Mouse (Mus musculus) lung, embryonic 16.5 days (tissue): ENCODE results near the gene Ppil3. TPM values are rescaled to one million over a fixed set of nuclear protein-coding genes. Genes with fewer than 3 reads are reported as not detected.

Experiments used
- ATAC-seq: fragments of 200-750 bp; cut with Nextera tagmentation; 2 replicates; pipeline ENCODE4 v1.8.0; 2017; ENCODE audit warnings: low read depth, mild to moderate bottlenecking, moderate library complexity
- H3K27ac ChIP-seq: fragments of 300-500 bp; sonication (generic); 2 replicates; pipeline ENCODE4 v1.5.1; 2014; ENCODE audit warnings: mild to moderate bottlenecking, control low read depth, low read length
- H3K27me3 ChIP-seq: fragments of 300-500 bp; sonication (generic); 2 replicates; pipeline ENCODE4 v1.6.1; 2014; ENCODE audit warnings: low read depth, low read length, mixed read lengths; ENCODE audit not compliant: control insufficient read depth, insufficient read depth
- H3K36me3 ChIP-seq: fragments of 300-500 bp; sonication (generic); 2 replicates; pipeline ENCODE4 v1.6.1; 2014; ENCODE audit warnings: low read length; ENCODE audit not compliant: control insufficient read depth, insufficient read depth
- H3K4me1 ChIP-seq: fragments of 300-500 bp; sonication (generic); replicated peaks from 2 replicates; pipeline ENCODE4 v1.6.1; 2014; ENCODE audit warnings: low read length, mixed read lengths; ENCODE audit not compliant: control insufficient read depth, insufficient read depth
- H3K4me2 ChIP-seq: fragments of 300-500 bp; sonication (generic); 2 replicates; pipeline ENCODE4 v1.6.1; 2014; ENCODE audit warnings: low read depth, low read length, control low read depth
- H3K4me3 ChIP-seq: fragments of 300-500 bp; sonication (generic); 2 replicates; pipeline ENCODE4 v1.5.1; 2014; ENCODE audit warnings: mild to moderate bottlenecking, low read length, control low read depth
- H3K9ac ChIP-seq: fragments of 300-500 bp; sonication (generic); 2 replicates; pipeline ENCODE4 v1.6.1; 2014; ENCODE audit warnings: low read length, control low read depth
- H3K9me3 ChIP-seq: fragments of 300-500 bp; sonication (generic); 2 replicates; pipeline ENCODE4 v1.6.1; 2016; ENCODE audit warnings: low read length; ENCODE audit not compliant: control insufficient read depth
- WGBS: fragments of 180-500 bp; shearing (Covaris S2); extraction: QIAGEN DNeasy Blood & Tissue Kit; methylation state at CpG from one replicate; pipeline ENCODE4 v1.1.7; 2014; 5-methylcytosine and 5-hydroxymethylcytosine counted together
- polyA plus RNA-seq: library from polyadenylated mRNA; unstranded; fragments of >200 nt; fragmentation: Nextera tagmentation; extraction: Ambion mirVana; gene quantifications from 2 replicates; pipeline ENCODE4 v1.2.1, GENCODE M21; 2015

The Ppil3 gene
- polyA plus RNA-seq, 1 experiment from 2014 or later, result 52.5 TPM

DNA sequence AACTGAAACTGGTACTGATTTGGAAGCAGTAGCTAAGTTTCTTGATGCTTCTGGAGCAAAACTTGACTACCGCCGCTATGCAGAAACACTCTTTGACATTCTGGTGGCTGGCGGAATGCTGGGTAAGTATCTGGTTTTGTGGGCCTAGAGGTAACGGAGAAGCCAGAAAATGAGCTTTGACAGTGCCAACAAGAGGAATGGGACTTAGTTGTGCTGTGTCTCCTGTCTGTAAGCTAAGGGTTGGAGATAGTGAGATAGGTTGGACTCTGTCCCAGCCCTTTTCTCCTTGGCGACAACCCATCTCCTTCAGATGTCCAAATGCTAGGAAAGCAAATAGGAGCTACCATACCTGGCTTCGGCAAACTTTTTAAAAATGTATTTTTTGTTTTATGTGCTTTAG lies 47.6 kb downstream of the Ppil3 start:
- 95% methylated on average over 6 of the region's 6 CpGs for WGBS

DNA sequence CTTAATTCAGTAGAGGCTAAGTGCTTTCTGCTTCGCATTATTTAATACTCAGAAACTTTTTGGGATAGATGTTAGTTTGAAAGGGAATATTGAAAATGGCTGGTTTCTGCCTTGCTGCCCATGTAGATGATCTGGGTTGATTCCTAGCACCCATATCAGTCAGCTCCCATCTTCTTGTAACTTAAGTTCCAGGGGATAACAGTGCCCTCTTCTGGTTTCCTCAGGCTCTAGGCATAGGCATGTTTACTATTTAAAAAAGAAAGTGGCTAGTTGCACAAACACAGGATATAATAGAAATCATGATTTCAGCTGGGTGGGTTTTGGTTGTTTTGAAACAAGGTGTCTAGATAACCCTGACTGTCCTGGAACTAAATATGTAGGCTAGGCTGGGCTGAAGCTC lies 49.1 kb downstream of the Ppil3 start:
- Histone ChIP-seq H3K4me2 (no peak overlapping the region), H3K27me3 (no peaks in the 10 kb centered on the region), H3K9me3 (no peaks in the 10 kb centered on the region), H3K27ac (no peak overlapping the region), H3K4me3 (no peak overlapping the region), H3K4me1 (peaks cover 10% of the 10 kb centered on the region), H3K36me3 (peaks cover 43% of the 10 kb centered on the region), H3K9ac (no peak overlapping the region)
- no peak for ATAC-seq
- 93% methylated on average over 1 of the region's 1 CpGs for WGBS

More for the DNA sequence above, 47.6 kb downstream of the Ppil3 start:
- H3K4me3 ChIP-seq, result no peak overlapping the region
- H3K36me3 ChIP-seq, result peaks cover 57% of the 10 kb centered on the region
- no peak overlapping the region for H3K9ac ChIP-seq
- H3K4me1 ChIP-seq, result peaks cover 4% of the 10 kb centered on the region; the same call in 1 of the 2 replicates
- H3K9me3 ChIP-seq, result no peaks in the 10 kb centered on the region
- H3K27me3 ChIP-seq, result no peaks in the 10 kb centered on the region
- H3K4me2 ChIP-seq, result no peak overlapping the region
- no peak overlapping the region for H3K27ac ChIP-seq
- ATAC-seq, result no peak

DNA sequence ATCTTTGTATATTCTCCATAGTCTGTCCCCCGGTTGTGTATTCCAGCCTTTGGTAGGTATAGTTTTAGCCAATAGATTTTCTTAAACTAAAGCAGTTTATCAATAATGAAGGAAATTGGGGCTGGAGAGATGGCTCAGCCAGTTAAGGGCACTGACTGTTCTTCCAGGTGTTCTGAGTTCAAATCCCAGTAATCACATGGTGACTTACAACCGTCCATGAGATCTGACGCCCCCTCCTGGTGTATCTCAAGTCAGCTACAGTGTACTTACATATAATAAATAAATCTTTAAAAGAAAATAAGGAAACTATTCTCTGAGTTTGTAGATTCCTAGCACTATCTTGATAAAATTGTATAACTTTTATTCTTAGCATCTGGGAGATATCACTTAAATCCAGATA lies 49.9 kb downstream of the Ppil3 start:
- H3K4me1 ChIP-seq, result peaks cover 10% of the 10 kb centered on the region
- no peak overlapping the region for H3K27ac ChIP-seq
- H3K9ac ChIP-seq, result no peak overlapping the region
- no peaks in the 10 kb centered on the region for H3K27me3 ChIP-seq
- no peak overlapping the region for H3K4me3 ChIP-seq
- no peaks in the 10 kb centered on the region for H3K9me3 ChIP-seq
- H3K4me2 ChIP-seq, result no peak overlapping the region
- 89% methylated on average over 3 of the region's 3 CpGs for WGBS
- peaks cover 35% of the 10 kb centered on the region for H3K36me3 ChIP-seq
- ATAC-seq, result no peak

DNA sequence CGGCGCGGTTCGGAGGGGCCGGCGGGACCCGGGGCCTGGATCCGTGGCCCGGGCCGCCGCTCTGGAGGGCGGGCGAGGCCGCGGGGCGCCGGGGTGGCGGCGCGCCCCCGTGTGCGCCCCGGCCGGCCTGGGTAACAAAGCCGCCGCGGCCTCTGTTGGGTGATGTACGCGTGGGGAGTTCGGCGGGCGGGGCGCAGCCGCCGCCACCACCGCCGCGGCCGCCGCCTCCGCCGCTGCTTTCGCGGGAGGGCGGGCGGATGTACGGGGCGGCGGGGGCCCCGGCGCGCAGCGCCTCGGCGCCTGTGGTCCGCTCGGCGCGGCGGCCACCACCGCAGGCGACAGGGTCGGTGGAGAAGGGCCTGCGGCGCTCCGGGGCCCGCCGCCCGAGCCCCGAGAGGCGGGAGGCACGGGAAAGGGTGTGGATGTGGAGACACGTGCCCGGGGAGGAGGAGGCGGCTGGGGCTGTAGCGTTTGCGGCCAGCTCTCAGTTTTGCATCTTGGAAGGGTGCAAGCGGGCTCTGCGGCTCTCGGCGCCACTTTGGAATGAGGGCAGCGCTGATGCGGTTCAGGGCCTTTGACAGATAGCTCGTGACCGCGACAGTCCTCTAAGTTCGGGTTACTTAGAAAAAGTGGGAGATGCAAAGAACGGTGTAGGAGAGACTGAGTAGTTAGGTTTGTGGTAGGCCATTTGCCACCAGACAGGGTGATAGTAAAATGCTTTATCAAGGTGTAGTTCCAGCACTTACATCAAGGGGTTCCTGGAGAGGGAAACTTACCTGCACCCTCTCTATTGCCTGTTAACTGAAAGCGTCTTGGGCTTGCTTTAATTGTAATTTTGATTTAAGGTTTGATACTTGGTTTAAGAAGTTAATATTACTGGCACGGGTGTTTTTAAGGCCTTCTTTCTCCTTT lies 51.7 kb downstream of the Ppil3 start:
- peaks cover 27% of the 10 kb centered on the region for H3K36me3 ChIP-seq
- no peaks in the 10 kb centered on the region for H3K27me3 ChIP-seq
- peaks cover 10% of the 10 kb centered on the region for H3K4me1 ChIP-seq
- ATAC-seq, result peak; percentile 45
- peak overlapping the region; percentile 83 for H3K4me2 ChIP-seq
- H3K4me3 ChIP-seq, result peak overlapping the region; percentile 91
- WGBS, result under 1% methylated on average over 43 of the region's 90 CpGs
- H3K9ac ChIP-seq, result peak overlapping the region; percentile 96
- peak overlapping the region; percentile 98 for H3K27ac ChIP-seq
- H3K9me3 ChIP-seq, result no peaks in the 10 kb centered on the region

DNA sequence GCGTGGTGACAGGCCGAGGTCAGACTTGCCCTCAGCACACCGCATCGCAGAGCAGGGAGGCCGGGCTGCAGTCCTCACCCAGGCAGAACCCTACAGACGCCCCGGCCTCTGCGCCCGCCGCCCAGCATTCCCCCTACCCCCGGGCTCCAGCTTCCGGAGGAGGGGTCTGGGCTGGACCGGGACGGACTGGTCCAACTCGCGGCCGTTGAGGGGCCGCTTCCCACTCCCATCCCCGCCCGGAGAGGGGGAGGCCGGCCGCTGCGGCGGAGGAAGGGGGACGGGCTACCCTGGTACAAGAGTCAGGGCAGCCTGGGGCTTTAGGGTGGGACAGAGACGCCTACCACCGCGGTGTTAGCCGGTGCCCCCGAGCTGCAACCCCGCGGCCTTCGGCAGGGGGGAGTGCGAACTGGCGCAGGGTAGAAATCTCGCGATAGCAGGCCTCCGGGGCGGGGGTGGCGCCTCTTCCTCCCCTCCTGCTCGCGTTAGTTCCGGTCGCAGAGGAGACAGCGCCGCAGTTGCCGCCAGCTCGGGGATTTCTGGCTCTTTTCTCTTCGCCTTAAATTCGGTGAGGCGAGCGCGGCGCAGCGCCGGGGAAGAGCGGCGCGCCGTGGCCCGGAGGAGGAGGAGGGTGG lies 52.5 kb downstream of the Ppil3 start, which contains the start of gene Bzw1:
TSS of gene Bzw1 (plus strand) at position 247 of the 632 bp plus-strand sequence.
- H3K4me2 ChIP-seq, result peak within 1 kb of the TSS; percentile 87
- H3K9ac ChIP-seq, result peak within 1 kb of the TSS; percentile 96
- under 1% methylated on average over 43 of the region's 61 CpGs for WGBS
- peak; percentile 98 for ATAC-seq
- H3K27me3 ChIP-seq, result no peaks in the 10 kb centered on the region
- peak within 1 kb of the TSS; percentile 98 for H3K27ac ChIP-seq
- no peaks in the 10 kb centered on the region for H3K9me3 ChIP-seq
- H3K36me3 ChIP-seq, result peaks cover 19% of the 10 kb centered on the region
- H3K4me3 ChIP-seq, result peak within 1 kb of the TSS; percentile 91
- H3K4me1 ChIP-seq, result peaks cover 10% of the 10 kb centered on the region

- 2% methylated on average over 16 of the region's 16 CpGs for WGBS
These were observed 53.0 kb downstream of the Ppil3 start for GRCm38 (mm10) chr1:58392268-58392651.

DNA sequence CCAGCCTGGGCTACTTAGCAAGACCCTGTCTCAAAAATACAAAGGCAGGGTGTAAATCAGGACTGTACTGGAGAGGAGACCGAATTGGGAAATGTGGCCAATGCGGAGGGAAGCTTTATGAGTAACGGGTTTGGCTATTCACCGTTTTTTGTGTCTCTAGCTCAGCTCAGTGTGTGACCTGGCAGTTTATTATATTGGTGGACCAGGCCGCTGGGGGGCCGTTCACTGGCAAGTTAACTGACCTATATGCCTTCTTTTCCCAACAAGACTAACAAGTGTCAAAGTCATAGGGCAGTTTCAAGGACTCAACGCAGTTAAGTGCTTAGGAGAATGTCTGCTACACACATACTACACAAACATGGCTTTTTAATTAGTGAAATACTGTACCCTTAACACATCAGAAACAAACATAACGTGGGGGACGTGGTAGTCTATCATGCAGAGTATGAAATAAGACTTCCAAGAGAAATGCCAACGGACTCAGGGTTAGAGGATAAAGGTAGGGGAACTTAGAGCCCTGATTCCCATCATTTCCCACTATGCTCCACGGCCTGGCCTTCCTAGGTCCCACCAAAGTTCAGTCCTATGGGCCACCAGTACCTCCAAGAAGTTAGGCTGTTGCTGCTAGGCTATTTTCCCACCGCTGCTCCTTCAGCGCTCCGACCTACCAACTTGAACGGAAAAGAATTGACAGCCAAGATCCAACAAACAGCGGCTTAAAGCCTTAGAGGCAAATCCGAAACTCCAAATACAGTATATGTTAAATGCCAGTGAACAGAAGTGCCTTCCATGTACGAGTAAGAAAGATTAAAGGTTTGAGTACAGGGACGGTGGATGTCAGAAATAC lies 53.6 kb downstream of the Ppil3 start:
- Histone ChIP-seq H3K9me3 (no peaks in the 10 kb centered on the region), H3K4me2 (peak overlapping the region; percentile 87), H3K36me3 (peaks cover 14% of the 10 kb centered on the region), H3K9ac (peak overlapping the region; percentile 96), H3K4me1 (peaks cover 10% of the 10 kb centered on the region), H3K27ac (peak overlapping the region; percentile 98), H3K27me3 (no peaks in the 10 kb centered on the region), H3K4me3 (peak overlapping the region; percentile 91)
- 41% methylated on average over 19 of the region's 19 CpGs for WGBS
- no peak for ATAC-seq

More at GRCm38 (mm10) chr1:58392268-58392651, 53.0 kb downstream of the Ppil3 start:
- Histone ChIP-seq H3K9me3 (no peaks in the 10 kb centered on the region), H3K9ac (peak overlapping the region; percentile 96), H3K4me1 (peaks cover 10% of the 10 kb centered on the region), H3K4me2 (peak overlapping the region; percentile 87), H3K36me3 (peaks cover 18% of the 10 kb centered on the region), H3K4me3 (peak overlapping the region; percentile 91), H3K27ac (peak overlapping the region; percentile 98), H3K27me3 (no peaks in the 10 kb centered on the region)
- ATAC-seq, result peak; percentile 4; the same call in 1 of the 2 replicates

GRCm38 (mm10) chr1:58382586-58383281 lies 62.6 kb downstream of the Ppil3 start:
- WGBS, result 55% methylated on average over 5 of the region's 5 CpGs
- H3K27ac ChIP-seq, result no peak overlapping the region
- no peaks in the 10 kb centered on the region for H3K36me3 ChIP-seq
- no peak overlapping the region for H3K4me2 ChIP-seq
- H3K4me3 ChIP-seq, result no peak overlapping the region
- no peaks in the 10 kb centered on the region for H3K4me1 ChIP-seq
- no peak for ATAC-seq
- no peak overlapping the region for H3K9ac ChIP-seq
- no peaks in the 10 kb centered on the region for H3K27me3 ChIP-seq
- H3K9me3 ChIP-seq, result no peaks in the 10 kb centered on the region
